Mouse (Mus musculus) thymus, adult 2 months (tissue): ENCODE measurements at regions not wholly inside any gene's neighbourhood (a gene's known extent, or its start where the extent isn't known, plus 50 kb on each side); places are given as distances from the start of the nearest gene placed in this dataset.

Source experiments
- DNase-seq: peaks from one replicate; pipeline ENCODE4 v3.0.0; 2021
- H3K27ac ChIP-seq: fragments of 200-500 bp; 2 replicates; pipeline ENCODE4 v1.5.1; 2012; ENCODE audit warnings: low read length, control low read depth; ENCODE audit not compliant: control insufficient read depth, insufficient read depth
- H3K27me3 ChIP-seq: fragments of 200-500 bp; 2 replicates; pipeline ENCODE4 v1.6.1; 2012; ENCODE audit warnings: mild to moderate bottlenecking, low read length, moderate library complexity, mixed read lengths; ENCODE audit not compliant: control insufficient read depth, insufficient read depth
- H3K36me3 ChIP-seq: fragments of 200-500 bp; 2 replicates; pipeline ENCODE4 v1.6.1; 2012; ENCODE audit warnings: mild to moderate bottlenecking, low read length, moderate library complexity; ENCODE audit not compliant: control insufficient read depth, insufficient read depth
- H3K4me1 ChIP-seq: fragments of 200-500 bp; replicated peaks from 2 replicates; pipeline ENCODE4 v1.6.1; 2012; ENCODE audit warnings: low read length; ENCODE audit not compliant: control insufficient read depth, insufficient read depth
- H3K4me3 ChIP-seq: fragments of 200-500 bp; 2 replicates; pipeline ENCODE4 v1.5.1; 2012; ENCODE audit warnings: mild to moderate bottlenecking, low read length, control low read depth, moderate library complexity; ENCODE audit not compliant: control insufficient read depth, insufficient read depth
- CTCF ChIP-seq: fragments of 200-500 bp; IDR thresholded peaks from 2 replicates; pipeline ENCODE4 v1.5.1; 2012; ENCODE audit warnings: mild to moderate bottlenecking, control low read depth, low read length, moderate library complexity, borderline replicate concordance; ENCODE audit not compliant: control insufficient read depth, poor library complexity, insufficient read depth; ENCODE audit errors: extremely low read depth
- POLR2A ChIP-seq: fragments of 200-500 bp; IDR thresholded peaks from 2 replicates; pipeline ENCODE4 v1.6.1; 2012; ENCODE audit warnings: mild to moderate bottlenecking, low read length, control low read depth, moderate library complexity; ENCODE audit not compliant: control insufficient read depth, poor library complexity, insufficient read depth; ENCODE audit errors: extremely low read depth
- WGBS: fragments of 180-500 bp; shearing (Covaris S2); methylation state at CpG from one replicate; pipeline ENCODE4 v1.1.7; 2018; 5-methylcytosine and 5-hydroxymethylcytosine counted together

DNA sequence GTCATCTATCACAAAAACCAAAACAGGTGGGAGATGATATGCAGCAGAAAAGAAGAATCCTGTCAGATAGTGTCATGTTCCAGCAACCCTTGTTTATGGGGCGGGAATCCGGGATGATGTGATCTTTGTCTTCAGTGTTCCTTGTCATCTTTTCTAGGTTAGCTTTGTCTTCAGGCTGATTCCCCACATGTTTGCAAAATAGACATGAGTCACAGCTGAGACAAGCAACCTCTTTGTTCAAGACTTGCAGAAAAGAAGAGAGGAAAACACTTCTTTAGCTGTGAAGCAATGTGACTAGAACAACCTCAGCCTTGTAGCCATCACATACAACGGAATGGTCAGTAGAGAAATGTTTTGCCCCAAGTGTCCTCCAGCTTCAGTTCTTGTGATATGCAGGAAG, 77.8 kb downstream of the Spry2 start:
- no peak for DNase-seq
- Histone ChIP-seq H3K36me3 (no peaks in the 10 kb centered on the region), H3K27me3 (no peaks in the 10 kb centered on the region), H3K4me3 (no peak overlapping the region), H3K27ac (no peak overlapping the region), H3K4me1 (no peaks in the 10 kb centered on the region)
- TF ChIP-seq CTCF (no peak), POLR2A (no peak)
- WGBS = 94% methylated on average over 3 of the region's 3 CpGs

- WGBS = 98% methylated on average over 6 of the region's 6 CpGs
- DNase-seq = no peak
- Histone ChIP-seq H3K4me1 (no peaks in the 10 kb centered on the region), H3K27me3 (no peaks in the 10 kb centered on the region), H3K27ac (no peak overlapping the region), H3K4me3 (no peak overlapping the region), H3K36me3 (no peaks in the 10 kb centered on the region)
- no peak for TF ChIP-seq CTCF
- TF ChIP-seq POLR2A = no peak
Measured at GRCm38 (mm10) chr14:105817481-105817880, 79.1 kb downstream of the Spry2 start.

DNA sequence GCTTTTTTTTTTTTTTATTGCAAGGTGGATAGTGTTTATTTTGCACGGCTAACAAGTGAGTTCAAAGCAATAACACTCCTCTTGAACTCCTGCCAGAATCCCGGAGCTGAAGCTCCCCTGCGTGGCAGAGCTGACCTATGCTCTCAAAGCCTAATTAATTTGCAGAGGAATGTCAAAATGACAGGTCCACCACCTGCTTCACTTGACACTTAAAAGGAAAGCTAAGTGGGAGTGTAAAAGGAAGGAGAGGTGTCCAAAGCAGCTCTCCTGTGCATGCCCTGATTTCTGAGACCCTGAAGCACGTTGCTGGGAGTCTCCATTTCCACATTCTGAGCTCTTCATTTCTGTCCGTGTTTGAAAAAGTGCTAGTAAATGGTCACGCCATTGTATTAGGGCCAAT, 80.8 kb downstream of the Spry2 start:
- no peak overlapping the region for H3K27ac ChIP-seq
- no peaks in the 10 kb centered on the region for H3K4me1 ChIP-seq
- WGBS = 38% methylated on average over 6 of the region's 6 CpGs
- no peaks in the 10 kb centered on the region for H3K27me3 ChIP-seq
- no peak for DNase-seq
- no peaks in the 10 kb centered on the region for H3K36me3 ChIP-seq
- H3K4me3 ChIP-seq = no peak overlapping the region
- no peak for TF ChIP-seq CTCF
- no peak for TF ChIP-seq POLR2A

GRCm38 (mm10) chr14:105815281-105815680, 81.3 kb downstream of the Spry2 start:
- H3K4me3 ChIP-seq = no peak overlapping the region
- DNase-seq = no peak

GRCm38 (mm10) chr14:105813661-105814060, 83.0 kb downstream of the Spry2 start:
- H3K27ac ChIP-seq = no peak overlapping the region
- DNase-seq = no peak
- H3K4me1 ChIP-seq = no peaks in the 10 kb centered on the region
- no peaks in the 10 kb centered on the region for H3K36me3 ChIP-seq
- TF ChIP-seq CTCF = no peak
- no peak for TF ChIP-seq POLR2A
- no peaks in the 10 kb centered on the region for H3K27me3 ChIP-seq
- no peak overlapping the region for H3K4me3 ChIP-seq

More at GRCm38 (mm10) chr14:105815281-105815680, 81.3 kb downstream of the Spry2 start:
- Histone ChIP-seq H3K27me3 (no peaks in the 10 kb centered on the region), H3K36me3 (no peaks in the 10 kb centered on the region), H3K27ac (no peak overlapping the region), H3K4me1 (no peaks in the 10 kb centered on the region)
- TF ChIP-seq POLR2A (no peak), CTCF (no peak)
- 9% methylated on average over 12 of the region's 12 CpGs for WGBS

GRCm38 (mm10) chr14:105813097-105813496, 83.5 kb downstream of the Spry2 start:
- TF ChIP-seq CTCF (no peak), POLR2A (no peak)
- H3K4me3 ChIP-seq = no peak overlapping the region
- 96% methylated on average over 6 of the region's 6 CpGs for WGBS
- no peak for DNase-seq
- no peaks in the 10 kb centered on the region for H3K4me1 ChIP-seq
- H3K36me3 ChIP-seq = no peaks in the 10 kb centered on the region
- H3K27me3 ChIP-seq = no peaks in the 10 kb centered on the region
- H3K27ac ChIP-seq = no peak overlapping the region

DNA sequence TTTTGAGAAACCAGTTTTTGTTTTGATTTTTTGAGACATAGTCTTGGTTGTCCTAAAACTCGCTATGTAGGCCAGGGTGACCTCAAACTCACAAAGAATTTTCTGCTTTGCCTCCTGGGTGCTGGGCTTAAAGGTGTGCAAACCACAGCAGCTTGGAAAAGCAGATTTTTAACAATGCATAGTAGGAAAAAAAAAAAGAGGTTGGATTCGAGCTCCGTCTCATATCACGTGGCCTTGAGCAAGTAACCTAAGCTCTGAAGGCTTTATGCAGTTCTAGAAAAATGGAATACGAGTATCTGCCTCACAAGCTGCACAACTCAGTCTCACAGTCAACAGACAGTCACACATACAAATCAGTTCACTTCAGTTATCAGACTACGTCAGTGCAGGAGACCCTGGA, 90.9 kb downstream of the Spry2 start:
- TF ChIP-seq CTCF (no peak), POLR2A (no peak)
- 92% methylated on average over 6 of the region's 6 CpGs for WGBS
- no peaks in the 10 kb centered on the region for H3K27me3 ChIP-seq
- no peak for DNase-seq
- peaks cover 6% of the 10 kb centered on the region for H3K4me1 ChIP-seq
- no peak overlapping the region for H3K4me3 ChIP-seq
- H3K27ac ChIP-seq = no peak overlapping the region
- no peaks in the 10 kb centered on the region for H3K36me3 ChIP-seq

DNA sequence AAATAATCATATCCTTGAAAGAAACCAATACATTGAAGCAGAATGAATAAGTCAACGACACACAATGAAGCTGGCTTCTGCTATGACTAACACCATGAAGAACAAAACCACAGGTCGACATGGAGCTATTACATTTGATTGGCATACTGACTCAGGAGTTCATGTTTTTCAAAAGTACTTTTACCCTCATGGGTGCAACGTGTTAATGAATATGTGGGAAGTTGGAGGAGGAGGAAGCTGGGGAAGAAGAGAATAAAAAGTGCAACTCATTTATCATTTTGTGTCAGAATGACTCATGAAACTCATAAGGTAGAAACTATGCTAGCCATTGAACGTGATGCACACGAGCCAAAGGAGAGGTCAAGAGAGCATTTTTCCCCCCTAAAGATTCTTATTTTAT, 91.3 kb downstream of the Spry2 start:
- no peak for DNase-seq
- 42% methylated on average over 5 of the region's 5 CpGs for WGBS
- no peak overlapping the region for H3K27ac ChIP-seq

More for the DNA sequence above, 91.3 kb downstream of the Spry2 start:
- TF ChIP-seq POLR2A = no peak
- peaks cover 6% of the 10 kb centered on the region for H3K4me1 ChIP-seq
- H3K36me3 ChIP-seq = no peaks in the 10 kb centered on the region
- H3K4me3 ChIP-seq = no peak overlapping the region
- no peaks in the 10 kb centered on the region for H3K27me3 ChIP-seq
